Mouse (Mus musculus) olfactory bulb, adult 2 months (tissue): ENCODE measurements around the gene Klf4.

Experiments
- CTCF ChIP-seq: fragments of 200-500 bp; IDR thresholded peaks from 2 replicates; pipeline ENCODE4 v1.5.1; 2012; ENCODE audit warnings: low read depth, mild to moderate bottlenecking, low read length, moderate library complexity; ENCODE audit not compliant: insufficient read depth
- POLR2A ChIP-seq: fragments of 200-500 bp; IDR thresholded peaks from 2 replicates; pipeline ENCODE4 v1.6.1; 2012; ENCODE audit warnings: mild to moderate bottlenecking, low read depth, low read length, moderate library complexity; ENCODE audit not compliant: insufficient read depth

DNA sequence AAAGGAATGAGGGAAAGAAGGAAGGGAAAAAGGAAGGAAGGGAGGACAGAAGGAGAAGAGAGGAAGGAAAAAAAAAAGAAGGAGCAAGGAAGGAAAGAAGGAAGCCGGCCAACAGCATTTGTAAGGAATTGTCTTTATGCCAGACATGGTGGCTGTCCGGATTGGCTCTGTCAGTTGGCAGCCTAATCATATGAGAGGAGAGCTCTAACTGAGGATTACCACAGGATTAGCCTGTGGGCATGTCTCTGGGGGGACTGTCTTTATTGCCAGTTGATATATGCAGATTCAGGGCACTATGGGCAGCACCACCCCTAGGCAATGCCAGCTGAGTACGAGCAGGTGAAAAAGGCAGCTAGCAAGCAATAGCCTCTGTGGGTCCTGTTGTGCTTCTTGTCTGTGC lies 29.8 kb upstream of the Klf4 start:
- TF ChIP-seq CTCF (no peak), POLR2A (no peak)
